Mouse (Mus musculus): ENCODE results near the gene Fstl4. TPM values are rescaled to one million over a fixed set of nuclear protein-coding genes. Genes with fewer than 3 reads are reported as not detected.

Fstl4 gene
- total and polyA plus RNA-seq, 3 experiments, result 1.5 to 4.0 (median 3.0) TPM

DNA sequence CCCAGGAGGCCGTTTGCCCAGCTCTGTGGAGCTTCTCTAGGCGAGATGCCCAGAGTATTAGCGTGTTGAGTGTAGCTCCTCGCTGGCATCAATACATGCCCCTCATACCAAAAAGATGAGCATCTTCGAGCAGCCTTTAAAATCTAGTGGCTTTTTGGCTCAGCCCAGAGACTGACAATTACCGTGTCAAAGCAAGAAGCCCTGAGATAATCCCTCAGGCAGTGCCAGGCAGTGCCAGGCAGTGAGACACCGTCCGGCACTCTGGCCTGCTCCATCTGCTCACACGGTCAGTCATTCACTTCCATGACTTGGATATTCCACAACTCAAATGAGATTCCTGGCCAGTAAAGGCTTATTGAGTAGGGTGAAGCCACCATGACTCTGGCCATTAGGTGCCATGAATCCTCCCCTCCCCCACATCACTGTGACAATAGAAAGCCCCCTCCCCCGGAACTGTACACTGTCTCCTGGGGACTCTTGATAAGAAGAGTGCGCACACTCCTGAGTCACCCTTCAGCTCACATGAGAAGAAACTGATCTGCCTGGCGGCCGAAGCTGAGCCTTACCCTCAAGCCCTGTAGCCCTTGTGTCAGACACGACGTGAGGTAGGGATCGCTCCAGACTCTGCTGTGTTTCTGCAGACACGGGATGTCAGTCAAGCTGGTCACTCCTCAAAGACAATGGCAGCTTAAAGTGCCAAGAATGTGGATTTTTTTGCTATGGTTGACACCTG, 293.6 kb downstream of the Fstl4 start:
- Histone ChIP-seq H3K79me2 (replicated peaks; ENCODE audit: control insufficient read depth, insufficient read depth, low read length) (no peaks in the 10 kb centered on the region), H3K4me3 (no peak overlapping the region), H3K36me3 (ENCODE audit: control insufficient read depth, insufficient read depth, low read length) (no peaks in the 10 kb centered on the region), H3K27me3 (ENCODE audit: control insufficient read depth, insufficient read depth, low read length) (no peaks in the 10 kb centered on the region), H3K4me1 (ENCODE audit: control insufficient read depth, insufficient read depth, low read length) (no peaks in the 10 kb centered on the region), H3K9ac (ENCODE audit: low read depth, low read length) (no peak overlapping the region), H3K27ac (no peak overlapping the region)
- intact Hi-C loops (cut with DNase I), result no loop called here
- WGBS, result 53% methylated on average over 17 of the region's 17 CpGs
- no peak for DNase-seq
- TF ChIP-seq POLR2A (IDR thresholded peaks at IDR 0.05; ENCODE audit: insufficient read depth, low read depth, low read length), result no peak
- TF ChIP-seq EP300 (IDR thresholded peaks at IDR 0.05; ENCODE audit: insufficient read depth, low read depth, low read length), result no peak
- TF ChIP-seq CTCF (IDR thresholded peaks at IDR 0.05), result no peak

- no peak overlapping the region for H3K27ac ChIP-seq
- H3K27me3 ChIP-seq (ENCODE audit: control insufficient read depth, insufficient read depth, low read length), result no peaks in the 10 kb centered on the region
- no peaks in the 10 kb centered on the region for H3K36me3 ChIP-seq (ENCODE audit: control insufficient read depth, insufficient read depth, low read length)
- intact Hi-C loops (cut with DNase I), result no loop called here
- no peaks in the 10 kb centered on the region for H3K79me2 ChIP-seq (replicated peaks; ENCODE audit: control insufficient read depth, insufficient read depth, low read length)
- no peak for DNase-seq
- TF ChIP-seq EP300 (IDR thresholded peaks at IDR 0.05; ENCODE audit: insufficient read depth, low read depth, low read length) (no peak), CTCF (IDR thresholded peaks at IDR 0.05) (no peak), POLR2A (IDR thresholded peaks at IDR 0.05; ENCODE audit: insufficient read depth, low read depth, low read length) (no peak)
- no peaks in the 10 kb centered on the region for H3K4me1 ChIP-seq (ENCODE audit: control insufficient read depth, insufficient read depth, low read length)
- 31% methylated on average over 7 of the region's 7 CpGs for WGBS
- no peak overlapping the region for H3K4me3 ChIP-seq
- H3K9ac ChIP-seq (ENCODE audit: low read depth, low read length), result no peak overlapping the region
Observed at GRCm38 (mm10) chr11:53058557-53058956, 294.1 kb downstream of the Fstl4 start.

DNA sequence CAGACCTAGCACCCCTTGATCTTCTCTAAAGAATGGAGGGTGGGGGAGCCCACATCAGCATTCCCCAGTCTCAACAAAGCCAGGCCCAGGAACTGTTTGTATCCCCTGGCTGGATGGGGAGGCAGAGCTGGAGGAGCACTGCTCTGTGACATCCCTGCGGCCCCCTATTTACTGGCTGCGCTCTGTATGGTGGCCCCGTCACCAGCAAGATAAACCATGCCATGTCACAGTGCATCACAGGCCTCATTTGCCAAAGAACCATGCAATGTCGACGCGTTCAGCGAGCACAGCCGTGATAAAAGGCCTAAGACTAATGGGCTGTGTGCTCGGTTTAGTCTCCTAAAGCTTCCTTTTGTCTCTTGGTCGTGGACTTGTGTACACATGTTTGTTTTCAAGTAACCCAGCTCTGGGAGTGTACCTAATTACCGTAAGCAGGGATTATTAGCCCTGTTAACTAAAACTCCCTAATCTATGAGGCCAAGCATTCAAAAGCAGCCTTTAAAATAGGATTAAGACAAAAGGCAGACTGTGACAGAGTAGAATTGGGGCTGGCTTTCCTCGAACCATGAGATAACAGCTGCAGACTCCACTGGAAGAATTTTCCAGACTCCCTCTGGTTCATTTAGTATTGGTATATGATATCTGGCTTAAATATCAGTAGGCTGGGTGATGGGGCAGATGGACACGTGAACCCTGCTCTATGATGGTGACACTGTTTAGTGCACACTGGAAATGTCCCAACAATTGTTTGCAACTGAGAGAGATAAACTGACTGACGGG, 303.5 kb downstream of the Fstl4 start:
- H3K79me2 ChIP-seq (replicated peaks; ENCODE audit: control insufficient read depth, insufficient read depth, low read length), result no peaks in the 10 kb centered on the region
- DNase-seq, result no peak
- H3K9ac ChIP-seq (ENCODE audit: low read depth, low read length), result no peak overlapping the region
- no peak overlapping the region for H3K27ac ChIP-seq
- H3K4me1 ChIP-seq (ENCODE audit: control insufficient read depth, insufficient read depth, low read length), result no peaks in the 10 kb centered on the region
- intact Hi-C loops (cut with DNase I), result no loop called here
- TF ChIP-seq POLR2A (IDR thresholded peaks at IDR 0.05; ENCODE audit: insufficient read depth, low read depth, low read length), result no peak
- no peak for TF ChIP-seq EP300 (IDR thresholded peaks at IDR 0.05; ENCODE audit: insufficient read depth, low read depth, low read length)
- TF ChIP-seq CTCF (IDR thresholded peaks at IDR 0.05), result no peak
- no peaks in the 10 kb centered on the region for H3K27me3 ChIP-seq (ENCODE audit: control insufficient read depth, insufficient read depth, low read length)
- H3K4me3 ChIP-seq, result no peak overlapping the region
- WGBS, result 62% methylated on average over 14 of the region's 14 CpGs
- H3K36me3 ChIP-seq (ENCODE audit: control insufficient read depth, insufficient read depth, low read length), result no peaks in the 10 kb centered on the region

GRCm38 (mm10) chr11:53068479-53069065, 304.1 kb downstream of the Fstl4 start:
- Histone ChIP-seq H3K36me3 (ENCODE audit: control insufficient read depth, insufficient read depth, low read length) (no peaks in the 10 kb centered on the region), H3K79me2 (replicated peaks; ENCODE audit: control insufficient read depth, insufficient read depth, low read length) (no peaks in the 10 kb centered on the region), H3K27me3 (ENCODE audit: control insufficient read depth, insufficient read depth, low read length) (no peaks in the 10 kb centered on the region), H3K27ac (no peak overlapping the region), H3K9ac (ENCODE audit: low read depth, low read length) (no peak overlapping the region), H3K4me1 (ENCODE audit: control insufficient read depth, insufficient read depth, low read length) (no peaks in the 10 kb centered on the region), H3K4me3 (no peak overlapping the region)
- TF ChIP-seq CTCF (IDR thresholded peaks at IDR 0.05) (no peak), EP300 (IDR thresholded peaks at IDR 0.05; ENCODE audit: insufficient read depth, low read depth, low read length) (no peak), POLR2A (IDR thresholded peaks at IDR 0.05; ENCODE audit: insufficient read depth, low read depth, low read length) (no peak)
- 53% methylated on average over 16 of the region's 16 CpGs for WGBS
- no peak for DNase-seq
- intact Hi-C loops (cut with DNase I), result no loop called here

DNA sequence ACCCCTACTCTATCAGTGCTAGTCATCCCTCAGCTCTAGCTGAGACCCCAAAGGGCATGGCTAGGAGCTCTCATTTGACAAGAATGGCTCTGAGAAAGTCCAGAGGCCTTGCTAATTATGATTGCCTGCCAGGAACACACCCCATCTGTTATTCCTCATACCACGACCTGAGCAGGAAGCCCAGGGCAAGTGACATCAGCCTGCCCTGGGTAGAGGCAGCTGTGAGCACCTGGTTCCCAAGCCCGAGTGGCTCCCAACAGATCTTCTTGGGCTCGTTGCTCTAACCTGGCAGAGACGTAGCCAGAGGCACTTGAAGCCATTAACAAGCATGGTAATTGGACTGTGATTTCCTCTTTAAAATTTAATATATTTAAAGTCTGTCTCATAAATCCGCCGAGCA, 305.3 kb downstream of the Fstl4 start:
- WGBS, result 73% methylated on average over 6 of the region's 6 CpGs
- Histone ChIP-seq H3K27ac (no peak overlapping the region), H3K9ac (ENCODE audit: low read depth, low read length) (no peak overlapping the region), H3K4me3 (no peak overlapping the region), H3K79me2 (replicated peaks; ENCODE audit: control insufficient read depth, insufficient read depth, low read length) (no peaks in the 10 kb centered on the region), H3K4me1 (ENCODE audit: control insufficient read depth, insufficient read depth, low read length) (no peaks in the 10 kb centered on the region), H3K27me3 (ENCODE audit: control insufficient read depth, insufficient read depth, low read length) (no peaks in the 10 kb centered on the region), H3K36me3 (ENCODE audit: control insufficient read depth, insufficient read depth, low read length) (no peaks in the 10 kb centered on the region)
- intact Hi-C loops (cut with DNase I), result no loop called here
- DNase-seq, result no peak
- TF ChIP-seq EP300 (IDR thresholded peaks at IDR 0.05; ENCODE audit: insufficient read depth, low read depth, low read length), result no peak
- no peak for TF ChIP-seq POLR2A (IDR thresholded peaks at IDR 0.05; ENCODE audit: insufficient read depth, low read depth, low read length)
- no peak for TF ChIP-seq CTCF (IDR thresholded peaks at IDR 0.05)

DNA sequence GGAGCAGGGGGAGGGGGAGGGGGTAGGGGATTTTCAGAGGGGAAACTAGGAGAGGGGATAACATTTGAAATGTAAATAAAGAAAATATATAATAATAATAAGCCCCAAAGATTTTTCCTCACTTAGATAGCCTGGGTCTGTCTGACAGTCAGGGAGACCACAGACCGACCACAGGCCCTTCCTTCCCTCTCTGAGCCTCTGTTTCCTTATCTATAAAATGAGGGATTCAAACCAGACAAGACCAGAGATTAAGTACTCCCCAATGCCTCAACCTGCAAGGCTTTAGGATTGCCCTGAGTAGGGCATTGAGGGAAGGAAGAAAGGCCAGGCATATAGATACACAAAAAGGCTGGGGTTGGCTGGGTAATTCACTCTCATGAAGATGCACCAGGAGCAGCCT, 307.2 kb downstream of the Fstl4 start:
- WGBS, result 54% methylated on average over 1 of the region's 1 CpGs
- Histone ChIP-seq H3K4me1 (ENCODE audit: control insufficient read depth, insufficient read depth, low read length) (no peaks in the 10 kb centered on the region), H3K9ac (ENCODE audit: low read depth, low read length) (no peak overlapping the region), H3K36me3 (ENCODE audit: control insufficient read depth, insufficient read depth, low read length) (no peaks in the 10 kb centered on the region), H3K79me2 (replicated peaks; ENCODE audit: control insufficient read depth, insufficient read depth, low read length) (no peaks in the 10 kb centered on the region), H3K27ac (no peak overlapping the region), H3K27me3 (ENCODE audit: control insufficient read depth, insufficient read depth, low read length) (no peaks in the 10 kb centered on the region), H3K4me3 (no peak overlapping the region)
- intact Hi-C loops (cut with DNase I), result no loop called here
- TF ChIP-seq POLR2A (IDR thresholded peaks at IDR 0.05; ENCODE audit: insufficient read depth, low read depth, low read length) (no peak), EP300 (IDR thresholded peaks at IDR 0.05; ENCODE audit: insufficient read depth, low read depth, low read length) (no peak), CTCF (IDR thresholded peaks at IDR 0.05) (no peak)
- no peak for DNase-seq
